Mouse (Mus musculus): Measurements from ENCODE around the gene 6430571L13Rik. TPM values are rescaled to one million over a fixed set of nuclear protein-coding genes. Genes with fewer than 3 reads are reported as not detected.

The 6430571L13Rik gene
- total and polyA plus RNA-seq, 2 experiments: 0.46 to 1.6 TPM

GRCm38 (mm10) chr9:107312811-107313584 lies 27.4 kb upstream of the 6430571L13Rik start:
- no peak overlapping the region for H3K4me3 ChIP-seq (ENCODE audit: insufficient read depth, low read depth, low read length)
- H3K9ac ChIP-seq (ENCODE audit: low read depth, low read length): no peak overlapping the region
- no peaks in the 10 kb centered on the region for H3K36me3 ChIP-seq (ENCODE audit: control insufficient read depth, insufficient read depth, low read length)
- H3K4me1 ChIP-seq (ENCODE audit: control insufficient read depth, insufficient read depth, low read length): peaks cover 18% of the 10 kb centered on the region
- no peaks in the 10 kb centered on the region for H3K27me3 ChIP-seq (ENCODE audit: control insufficient read depth, insufficient read depth, low read length)
- 76% methylated on average over 10 of the region's 10 CpGs for WGBS
- DNase-seq (ENCODE audit: extremely low read depth, low read depth, low spot score): no peak
- TF ChIP-seq POLR2A (IDR thresholded peaks at IDR 0.05; ENCODE audit: extremely low read depth, insufficient read depth, low read length) (no peak), CTCF (IDR thresholded peaks at IDR 0.05; ENCODE audit: low read depth, low read length) (no peak)
- H3K27ac ChIP-seq (replicated peaks; ENCODE audit: insufficient read depth, low read depth, low read length): no peak overlapping the region
- H3K79me2 ChIP-seq (ENCODE audit: control insufficient read depth, insufficient read depth, low read length): no peaks in the 10 kb centered on the region

GRCm38 (mm10) chr9:107313926-107314325 lies 26.5 kb upstream of the 6430571L13Rik start:
- Histone ChIP-seq H3K9ac (ENCODE audit: low read depth, low read length) (no peak overlapping the region), H3K36me3 (ENCODE audit: control insufficient read depth, insufficient read depth, low read length) (no peaks in the 10 kb centered on the region), H3K4me3 (ENCODE audit: insufficient read depth, low read depth, low read length) (no peak overlapping the region), H3K4me1 (ENCODE audit: control insufficient read depth, insufficient read depth, low read length) (peaks cover 9% of the 10 kb centered on the region), H3K79me2 (ENCODE audit: control insufficient read depth, insufficient read depth, low read length) (no peaks in the 10 kb centered on the region), H3K27ac (replicated peaks; ENCODE audit: insufficient read depth, low read depth, low read length) (no peak overlapping the region), H3K27me3 (ENCODE audit: control insufficient read depth, insufficient read depth, low read length) (no peaks in the 10 kb centered on the region)
- 96% methylated on average over 3 of the region's 3 CpGs for WGBS
- no peak for TF ChIP-seq POLR2A (IDR thresholded peaks at IDR 0.05; ENCODE audit: extremely low read depth, insufficient read depth, low read length)
- no peak for TF ChIP-seq CTCF (IDR thresholded peaks at IDR 0.05; ENCODE audit: low read depth, low read length)
- DNase-seq (ENCODE audit: extremely low read depth, low read depth, low spot score): no peak

- H3K4me3 ChIP-seq (ENCODE audit: insufficient read depth, low read depth, low read length): no peak overlapping the region
- no peak overlapping the region for H3K9ac ChIP-seq (ENCODE audit: low read depth, low read length)
- TF ChIP-seq POLR2A (IDR thresholded peaks at IDR 0.05; ENCODE audit: extremely low read depth, insufficient read depth, low read length) (no peak), CTCF (IDR thresholded peaks at IDR 0.05; ENCODE audit: low read depth, low read length) (no peak)
- no peaks in the 10 kb centered on the region for H3K36me3 ChIP-seq (ENCODE audit: control insufficient read depth, insufficient read depth, low read length)
- no peaks in the 10 kb centered on the region for H3K79me2 ChIP-seq (ENCODE audit: control insufficient read depth, insufficient read depth, low read length)
- H3K4me1 ChIP-seq (ENCODE audit: control insufficient read depth, insufficient read depth, low read length): peaks cover 5% of the 10 kb centered on the region; the same call in 1 of the 2 replicates
- no peaks in the 10 kb centered on the region for H3K27me3 ChIP-seq (ENCODE audit: control insufficient read depth, insufficient read depth, low read length)
- peak overlapping the region; percentile 8; the same call in 1 of the 2 replicates for H3K27ac ChIP-seq (replicated peaks; ENCODE audit: insufficient read depth, low read depth, low read length)
- WGBS: 15% methylated on average over 2 of the region's 2 CpGs
- DNase-seq (ENCODE audit: extremely low read depth, low read depth, low spot score): peak; percentile 79
Observed at GRCm38 (mm10) chr9:107315791-107316190, 24.6 kb upstream of the 6430571L13Rik start.

- WGBS: 95% methylated on average over 8 of the region's 8 CpGs
- Histone ChIP-seq H3K79me2 (ENCODE audit: control insufficient read depth, insufficient read depth, low read length) (no peaks in the 10 kb centered on the region), H3K4me3 (ENCODE audit: insufficient read depth, low read depth, low read length) (no peak overlapping the region), H3K27me3 (ENCODE audit: control insufficient read depth, insufficient read depth, low read length) (no peaks in the 10 kb centered on the region), H3K36me3 (ENCODE audit: control insufficient read depth, insufficient read depth, low read length) (no peaks in the 10 kb centered on the region), H3K4me1 (ENCODE audit: control insufficient read depth, insufficient read depth, low read length) (peaks cover 2% of the 10 kb centered on the region; the same call in 1 of the 2 replicates), H3K9ac (ENCODE audit: low read depth, low read length) (no peak overlapping the region), H3K27ac (replicated peaks; ENCODE audit: insufficient read depth, low read depth, low read length) (no peak overlapping the region)
- no peak for DNase-seq (ENCODE audit: extremely low read depth, low read depth, low spot score)
- TF ChIP-seq POLR2A (IDR thresholded peaks at IDR 0.05; ENCODE audit: extremely low read depth, insufficient read depth, low read length): no peak
- TF ChIP-seq CTCF (IDR thresholded peaks at IDR 0.05; ENCODE audit: low read depth, low read length): no peak
Observed at GRCm38 (mm10) chr9:107322461-107323050, 17.8 kb upstream of the 6430571L13Rik start.

- TF ChIP-seq POLR2A (IDR thresholded peaks at IDR 0.05; ENCODE audit: extremely low read depth, insufficient read depth, low read length) (no peak), CTCF (IDR thresholded peaks at IDR 0.05; ENCODE audit: low read depth, low read length) (no peak)
- Histone ChIP-seq H3K27ac (replicated peaks; ENCODE audit: insufficient read depth, low read depth, low read length) (no peak overlapping the region), H3K36me3 (ENCODE audit: control insufficient read depth, insufficient read depth, low read length) (no peaks in the 10 kb centered on the region), H3K27me3 (ENCODE audit: control insufficient read depth, insufficient read depth, low read length) (no peaks in the 10 kb centered on the region), H3K4me1 (ENCODE audit: control insufficient read depth, insufficient read depth, low read length) (peaks cover 2% of the 10 kb centered on the region; the same call in 1 of the 2 replicates), H3K4me3 (ENCODE audit: insufficient read depth, low read depth, low read length) (no peak overlapping the region), H3K9ac (ENCODE audit: low read depth, low read length) (no peak overlapping the region), H3K79me2 (ENCODE audit: control insufficient read depth, insufficient read depth, low read length) (no peaks in the 10 kb centered on the region)
- 50% methylated on average over 6 of the region's 6 CpGs for WGBS
- DNase-seq (ENCODE audit: extremely low read depth, low read depth, low spot score): no peak
Observed at GRCm38 (mm10) chr9:107323558-107323957, 16.8 kb upstream of the 6430571L13Rik start.

Data from liver, adult 2 months (tissue).